Mouse (Mus musculus) midbrain, embryonic 10.5 days (tissue): ENCODE measurements around the gene C330007P06Rik. TPM values are rescaled to one million over a fixed set of nuclear protein-coding genes. Genes with fewer than 3 reads are reported as not detected.
"Not testable (repeated sequence)": the region's sequence is repeated elsewhere in the genome, so short reads cannot be mapped to it uniquely, and the experiment has no call there.

Source experiments
- DNase-seq: peaks from one replicate; pipeline ENCODE4 v3.0.0-alpha.2; 2017; ENCODE audit warnings: low spot score
- H3K27ac ChIP-seq: fragments of 300-500 bp; sonication (generic); replicated peaks from 2 replicates; pipeline ENCODE4 v1.5.1; 2016; ENCODE audit warnings: mild to moderate bottlenecking
- H3K27me3 ChIP-seq: fragments of 300-500 bp; sonication (generic); 2 replicates; pipeline ENCODE4 v1.6.1; 2016; ENCODE audit warnings: low read depth, mild to moderate bottlenecking; ENCODE audit not compliant: poor library complexity, severe bottlenecking
- H3K36me3 ChIP-seq: fragments of 300-500 bp; sonication (generic); 2 replicates; pipeline ENCODE4 v1.6.1; 2016; ENCODE audit warnings: mild to moderate bottlenecking, moderate library complexity
- H3K4me1 ChIP-seq: fragments of 300-500 bp; sonication (generic); 2 replicates; pipeline ENCODE4 v1.6.1; 2016
- H3K4me3 ChIP-seq: fragments of 300-500 bp; sonication (generic); 2 replicates; pipeline ENCODE4 v1.5.1; 2016; ENCODE audit warnings: mild to moderate bottlenecking, moderate library complexity
- H3K9me3 ChIP-seq: fragments of 300-500 bp; sonication (generic); replicated peaks from 2 replicates; pipeline ENCODE4 v1.6.1; 2016; ENCODE audit warnings: mild to moderate bottlenecking
- WGBS: fragments of 180-500 bp; shearing (Covaris S2); methylation state at CpG from one replicate; pipeline ENCODE4 v1.1.7; 2016; 5-methylcytosine and 5-hydroxymethylcytosine counted together
- polyA plus RNA-seq: library from polyadenylated mRNA; unstranded; fragments of >200 nt; fragmentation: Nextera tagmentation; extraction: Ambion mirVana; gene quantifications from 2 replicates; pipeline ENCODE4 v1.2.1, GENCODE M21; 2016

The C330007P06Rik gene
- polyA plus RNA-seq: 30.9 and 32.1 TPM in 2 replicates

- Histone ChIP-seq H3K4me1 (peaks cover 5% of the 10 kb centered on the region), H3K4me3 (peak within 1 kb of the TSS; percentile 76), H3K9me3 (peaks cover 9% of the 10 kb centered on the region; the same call in 1 of the 2 replicates), H3K27me3 (no peaks in the 10 kb centered on the region), H3K27ac (peak within 1 kb of the TSS; percentile 88), H3K36me3 (0 out of 2 replicates have a peak, but pooled peaks cover 6% of the 10 kb centered on the region)
- DNase-seq: no peak
- 29% methylated on average over 8 of the region's 8 CpGs for WGBS
Measured at GRCm38 (mm10) chrX:36873765-36874164, at the start of gene C330007P06Rik, which contains the start of gene Ube2a. Gene C330007P06Rik, minus strand, starts transcription at chrX:36874111. Gene Ube2a, plus strand, starts transcription at chrX:36873900.

GRCm38 (mm10) chrX:36921346-36921745 is 47.4 kb upstream of the C330007P06Rik start:
- 85% methylated on average over 4 of the region's 4 CpGs for WGBS
- Histone ChIP-seq H3K4me3 (no peak overlapping the region), H3K36me3 (peaks cover 2% of the 10 kb centered on the region; the same call in 1 of the 2 replicates), H3K27ac (no peak overlapping the region), H3K4me1 (no peaks in the 10 kb centered on the region), H3K27me3 (no peaks in the 10 kb centered on the region), H3K9me3 (no peaks in the 10 kb centered on the region)
- DNase-seq: no peak

DNA sequence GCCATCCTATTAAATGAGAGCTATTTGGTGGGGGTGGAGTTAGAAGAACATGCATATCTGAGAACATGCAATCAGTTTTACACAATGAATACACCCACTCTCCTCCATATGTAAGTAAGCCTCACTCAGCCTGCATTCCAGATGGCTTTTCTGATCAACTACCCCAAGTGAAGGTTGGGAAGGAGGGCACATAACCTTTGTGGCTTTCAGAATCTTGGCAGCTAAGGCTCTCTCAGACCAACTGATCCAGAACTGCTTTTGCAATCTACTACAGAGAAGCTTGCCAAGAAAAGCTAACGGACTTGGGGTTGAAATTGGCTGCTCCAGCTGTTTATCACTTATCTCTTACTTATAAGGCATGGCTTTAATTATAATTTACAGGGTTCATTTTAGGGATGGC is 43.8 kb upstream of the C330007P06Rik start:
- DNase-seq: no peak
- no peak overlapping the region for H3K4me3 ChIP-seq
- no peak overlapping the region for H3K27ac ChIP-seq
- 87% methylated on average over 1 of the region's 1 CpGs for WGBS
- H3K4me1 ChIP-seq: no peaks in the 10 kb centered on the region
- no peaks in the 10 kb centered on the region for H3K9me3 ChIP-seq
- H3K27me3 ChIP-seq: no peaks in the 10 kb centered on the region
- H3K36me3 ChIP-seq: no peaks in the 10 kb centered on the region; the same call in 1 of the 2 replicates

- H3K27me3 ChIP-seq: no peaks in the 10 kb centered on the region
- H3K4me1 ChIP-seq: no peaks in the 10 kb centered on the region
- H3K36me3 ChIP-seq: no peaks in the 10 kb centered on the region
- peak; percentile 17 for DNase-seq
- H3K4me3 ChIP-seq: no peak overlapping the region
- H3K9me3 ChIP-seq: no peaks in the 10 kb centered on the region
- 48% methylated on average over 12 of the region's 12 CpGs for WGBS
- no peak overlapping the region for H3K27ac ChIP-seq
Measured at GRCm38 (mm10) chrX:36911343-36911742, 37.4 kb upstream of the C330007P06Rik start.

GRCm38 (mm10) chrX:36906539-36906938 is 32.6 kb upstream of the C330007P06Rik start:
- peaks cover 6% of the 10 kb centered on the region; the same call in 1 of the 2 replicates for H3K4me1 ChIP-seq
- H3K4me3 ChIP-seq: no peak overlapping the region
- WGBS: 46% methylated on average over 5 of the region's 5 CpGs
- H3K36me3 ChIP-seq: no peaks in the 10 kb centered on the region
- DNase-seq: no peak
- H3K9me3 ChIP-seq: no peaks in the 10 kb centered on the region; the same call in 1 of the 2 replicates
- H3K27ac ChIP-seq: no peak overlapping the region
- no peaks in the 10 kb centered on the region for H3K27me3 ChIP-seq

GRCm38 (mm10) chrX:36903115-36903768 is 29.3 kb upstream of the C330007P06Rik start:
- WGBS: 13% methylated on average over 31 of the region's 32 CpGs
- peak overlapping the region; percentile 88 for H3K27ac ChIP-seq
- DNase-seq: peak; percentile 89
- no peaks in the 10 kb centered on the region; the same call in 1 of the 2 replicates for H3K9me3 ChIP-seq
- no peaks in the 10 kb centered on the region for H3K36me3 ChIP-seq
- no peaks in the 10 kb centered on the region for H3K27me3 ChIP-seq
- H3K4me1 ChIP-seq: peaks cover 6% of the 10 kb centered on the region; the same call in 1 of the 2 replicates
- H3K4me3 ChIP-seq: peak overlapping the region; percentile 71

DNA sequence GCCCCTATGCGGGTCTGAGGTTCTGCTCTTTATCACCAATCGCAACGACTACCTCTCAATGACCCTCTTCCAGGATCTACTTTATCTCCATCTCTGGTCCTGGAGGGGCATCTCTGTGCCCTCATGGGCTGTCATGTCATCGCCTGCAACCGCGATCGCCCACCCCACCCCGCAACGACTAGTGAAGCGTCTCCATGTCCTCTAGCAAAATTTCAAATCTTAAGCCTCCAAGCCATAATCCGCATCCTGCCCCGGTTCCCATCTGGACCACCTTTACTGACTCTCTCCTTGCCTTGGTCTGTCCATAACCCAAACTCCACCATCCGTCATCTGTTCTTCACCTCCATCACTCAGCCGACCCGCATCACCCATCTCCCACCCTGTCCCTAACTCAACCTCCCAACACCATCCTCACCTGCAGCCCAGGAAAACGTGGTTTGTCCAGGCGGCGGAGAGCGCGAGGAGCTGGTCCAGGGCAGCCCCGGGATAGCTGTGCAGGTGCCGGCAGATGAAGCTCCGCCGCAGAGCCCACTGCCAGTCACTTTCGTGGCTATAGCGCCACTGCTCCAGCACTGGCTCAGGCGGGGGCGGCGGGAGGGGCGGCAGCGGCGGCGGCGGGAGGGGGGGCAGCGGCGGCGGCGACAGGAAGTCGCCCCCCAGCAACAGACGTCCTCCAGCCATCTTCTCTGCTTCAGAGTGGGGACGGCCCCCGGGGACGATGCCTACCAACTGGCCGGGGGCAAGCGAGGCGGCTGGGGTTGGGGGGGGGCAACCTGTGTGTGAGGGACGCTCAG is 28.6 kb upstream of the C330007P06Rik start, which contains the start of gene Nkrf:
TSS of gene Nkrf (minus strand) at position 579 of the 794 bp plus-strand sequence.
- H3K4me3 ChIP-seq: peak within 1 kb of the TSS; percentile 71
- WGBS: 13% methylated on average over 38 of the region's 47 CpGs
- no peaks in the 10 kb centered on the region for H3K36me3 ChIP-seq
- peak within 1 kb of the TSS; percentile 88 for H3K27ac ChIP-seq
- no peaks in the 10 kb centered on the region; the same call in 1 of the 2 replicates for H3K9me3 ChIP-seq
- H3K4me1 ChIP-seq: peaks cover 6% of the 10 kb centered on the region; the same call in 1 of the 2 replicates
- DNase-seq: peak; percentile 34
- H3K27me3 ChIP-seq: no peaks in the 10 kb centered on the region

- Histone ChIP-seq H3K4me1 (peaks cover 6% of the 10 kb centered on the region; the same call in 1 of the 2 replicates), H3K9me3 (no peaks in the 10 kb centered on the region; the same call in 1 of the 2 replicates), H3K27ac (peak overlapping the region; percentile 88; the same call in 1 of the 2 replicates), H3K4me3 (peak overlapping the region; percentile 71), H3K27me3 (no peaks in the 10 kb centered on the region), H3K36me3 (no peaks in the 10 kb centered on the region)
- DNase-seq: no peak
- 38% methylated on average over 3 of the region's 3 CpGs for WGBS
Measured at GRCm38 (mm10) chrX:36901655-36902054, 27.7 kb upstream of the C330007P06Rik start.

DNA sequence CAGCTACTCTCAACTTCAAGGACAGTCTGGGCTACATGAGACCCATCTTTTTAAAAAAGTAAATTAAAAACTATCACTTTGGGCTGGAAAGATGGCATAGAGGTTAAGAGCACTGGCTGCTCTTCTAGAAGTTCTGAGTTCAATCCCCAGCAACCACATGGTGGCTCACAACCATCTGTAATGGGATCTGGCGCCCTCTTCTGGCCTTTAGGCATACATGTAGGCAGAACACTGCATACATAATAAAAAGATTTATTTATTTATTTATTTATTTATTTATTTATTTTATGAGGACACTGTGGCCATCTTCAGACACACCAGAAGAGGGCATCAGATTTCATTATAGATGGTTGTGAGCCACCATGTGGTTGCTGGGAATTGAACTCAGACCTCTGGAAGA is 25.0 kb upstream of the C330007P06Rik start:
- not testable (repeated sequence) for H3K36me3 ChIP-seq, H3K4me3 ChIP-seq, H3K4me1 ChIP-seq, H3K9me3 ChIP-seq, DNase-seq, H3K27me3 ChIP-seq, H3K27ac ChIP-seq
- 28% methylated on average over 1 of the region's 1 CpGs for WGBS

- peaks cover 56% of the 10 kb centered on the region for H3K36me3 ChIP-seq
- H3K4me1 ChIP-seq: no peaks in the 10 kb centered on the region
- no peak overlapping the region for H3K4me3 ChIP-seq
- peaks cover 5% of the 10 kb centered on the region; the same call in 1 of the 2 replicates for H3K9me3 ChIP-seq
- H3K27me3 ChIP-seq: no peaks in the 10 kb centered on the region
- WGBS: 96% methylated on average over 1 of the region's 1 CpGs
- no peak for DNase-seq
- no peak overlapping the region for H3K27ac ChIP-seq
Measured at GRCm38 (mm10) chrX:36884719-36885118, 10.8 kb upstream of the C330007P06Rik start.

- WGBS: 10% methylated on average over 33 of the region's 36 CpGs
- H3K4me3 ChIP-seq: peak overlapping the region; percentile 76
- H3K9me3 ChIP-seq: peaks cover 9% of the 10 kb centered on the region; the same call in 1 of the 2 replicates
- 0 out of 2 replicates have a peak, but pooled peaks cover 7% of the 10 kb centered on the region for H3K36me3 ChIP-seq
- H3K27ac ChIP-seq: peak overlapping the region; percentile 88
- peaks cover 5% of the 10 kb centered on the region for H3K4me1 ChIP-seq
- DNase-seq: no peak
- no peaks in the 10 kb centered on the region for H3K27me3 ChIP-seq
Measured at GRCm38 (mm10) chrX:36874704-36875128, 805 bp upstream of the C330007P06Rik start.

DNA sequence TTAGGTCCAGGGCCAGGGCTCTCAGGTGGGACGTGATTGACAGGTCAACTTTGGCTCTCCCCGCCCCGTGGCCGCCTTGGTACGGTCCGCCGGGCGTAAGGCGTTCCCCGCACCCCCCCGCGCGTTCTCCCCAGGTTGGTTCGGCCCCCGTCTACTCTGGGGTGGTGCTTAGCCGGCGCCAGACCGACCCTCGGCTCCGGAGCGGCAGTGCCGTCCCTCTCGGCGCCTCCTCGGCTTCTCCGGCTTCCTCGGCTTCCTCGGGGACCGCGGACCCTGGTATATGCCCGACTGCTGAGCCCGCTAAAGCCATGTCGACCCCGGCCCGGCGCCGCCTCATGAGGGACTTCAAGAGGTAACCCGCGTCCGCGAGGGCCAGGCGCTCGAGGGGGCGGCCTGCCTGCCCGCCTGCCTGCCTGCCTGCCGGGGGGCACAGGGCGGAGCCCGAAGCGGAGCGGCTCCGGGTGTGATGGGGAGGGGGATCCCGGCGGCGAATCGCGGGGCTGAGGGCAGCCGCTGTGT is 326 bp upstream of the C330007P06Rik start:
- H3K27ac ChIP-seq: peak overlapping the region; percentile 88
- 16% methylated on average over 57 of the region's 57 CpGs for WGBS
- H3K27me3 ChIP-seq: no peaks in the 10 kb centered on the region
- peak overlapping the region; percentile 76 for H3K4me3 ChIP-seq
- DNase-seq: peak; percentile 83
- H3K36me3 ChIP-seq: 0 out of 2 replicates have a peak, but pooled peaks cover 6% of the 10 kb centered on the region
- peaks cover 5% of the 10 kb centered on the region for H3K4me1 ChIP-seq
- H3K9me3 ChIP-seq: peaks cover 9% of the 10 kb centered on the region; the same call in 1 of the 2 replicates
